Mouse (Mus musculus): ENCODE measurements at regions not wholly inside any gene's neighbourhood (a gene's known extent, or its start where the extent isn't known, plus 50 kb on each side); places are given as distances from the start of the nearest gene placed in this dataset.
A peak's percentile ranks its signal among the peaks of the same experiment; 100 is the strongest.

DNA sequence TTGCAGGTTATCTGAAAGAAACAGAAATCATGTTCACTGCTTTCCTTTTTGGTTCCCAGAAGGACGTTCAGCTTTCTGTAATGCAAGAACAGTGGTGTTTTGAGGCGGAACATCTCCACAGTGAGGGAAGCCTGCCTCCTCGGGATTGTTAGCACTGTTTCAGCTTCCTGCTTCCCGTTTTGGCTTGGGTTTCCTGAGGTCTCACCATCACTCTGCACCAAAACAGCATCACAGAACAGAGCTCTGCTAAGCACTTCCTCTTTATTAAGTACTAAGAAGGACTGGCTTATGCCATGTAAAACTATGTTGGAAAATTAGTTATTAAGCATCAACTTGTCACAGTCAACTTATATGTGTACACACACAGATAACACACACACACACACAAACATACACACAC, 857.9 kb downstream of the Slc4a3 start:
- Histone ChIP-seq H3K4me3 (no peak overlapping the region), H3K4me1 (no peaks in the 10 kb centered on the region), H3K27ac (no peak overlapping the region), H3K27me3 (ENCODE audit: poor library complexity, severe bottlenecking) (no peaks in the 10 kb centered on the region), H3K36me3 (replicated peaks) (no peaks in the 10 kb centered on the region), H3K9me3 (no peaks in the 10 kb centered on the region)
- 80% methylated on average over 4 of the region's 4 CpGs for WGBS
- no peak for DNase-seq (ENCODE audit: extremely low spot score, low spot score)

DNA sequence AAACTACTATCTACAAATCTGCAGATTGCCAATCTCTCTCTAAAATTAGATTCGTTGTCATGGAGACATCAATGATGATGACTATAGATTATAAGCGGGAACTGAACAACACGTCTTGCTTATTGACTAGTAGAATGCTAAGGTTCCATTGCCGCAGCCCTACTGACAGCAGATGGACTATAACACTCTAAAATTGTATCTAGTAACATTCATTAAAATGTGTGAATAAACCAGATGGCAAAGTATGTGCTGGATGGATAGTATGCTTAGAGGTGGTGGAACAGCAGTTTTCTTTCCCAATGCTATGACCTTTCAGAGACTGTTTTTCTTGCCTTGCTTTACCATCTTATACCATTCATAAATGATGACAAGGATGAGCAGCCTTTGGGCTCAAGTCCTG, 864.7 kb downstream of the Slc4a3 start:
- no peak overlapping the region for H3K27ac ChIP-seq
- H3K9me3 ChIP-seq = no peaks in the 10 kb centered on the region
- DNase-seq (ENCODE audit: extremely low spot score, low spot score) = no peak
- no peaks in the 10 kb centered on the region for H3K27me3 ChIP-seq (ENCODE audit: poor library complexity, severe bottlenecking)
- no peaks in the 10 kb centered on the region for H3K36me3 ChIP-seq (replicated peaks)
- WGBS = 93% methylated on average over 4 of the region's 4 CpGs
- H3K4me3 ChIP-seq = no peak overlapping the region
- no peaks in the 10 kb centered on the region for H3K4me1 ChIP-seq

GRCm38 (mm10) chr1:76420525-76420924, 874.5 kb downstream of the Slc4a3 start:
- H3K36me3 ChIP-seq (replicated peaks) = no peaks in the 10 kb centered on the region
- no peak overlapping the region for H3K27ac ChIP-seq
- H3K27me3 ChIP-seq (ENCODE audit: poor library complexity, severe bottlenecking) = no peaks in the 10 kb centered on the region
- 0 out of 2 replicates have a peak, but pooled peaks cover 3% of the 10 kb centered on the region for H3K4me1 ChIP-seq
- WGBS = 91% methylated on average over 9 of the region's 9 CpGs
- DNase-seq (ENCODE audit: extremely low spot score, low spot score) = no peak
- H3K9me3 ChIP-seq = no peaks in the 10 kb centered on the region
- H3K4me3 ChIP-seq = no peak overlapping the region

DNA sequence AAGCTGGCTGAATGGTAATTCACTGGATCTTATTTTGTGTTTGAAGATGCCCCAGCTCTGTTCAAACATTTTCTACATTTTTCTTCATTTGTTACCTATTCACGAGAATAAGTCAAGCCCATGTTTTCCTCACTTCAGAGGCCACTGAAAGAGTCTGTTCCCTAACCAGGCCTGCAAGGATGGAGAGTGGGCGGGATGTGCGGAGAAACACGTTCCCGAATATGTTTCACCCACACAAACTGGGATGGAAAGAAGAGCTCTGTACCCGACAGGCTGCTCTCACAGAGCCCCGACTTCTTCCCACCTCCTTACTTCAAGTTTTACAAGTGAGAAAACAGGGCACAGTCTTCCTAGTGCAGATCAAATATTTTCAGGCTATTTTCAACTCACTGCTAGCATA, 881.4 kb downstream of the Slc4a3 start:
- Histone ChIP-seq H3K9me3 (no peaks in the 10 kb centered on the region), H3K27me3 (ENCODE audit: poor library complexity, severe bottlenecking) (no peaks in the 10 kb centered on the region), H3K27ac (no peak overlapping the region), H3K4me1 (no peaks in the 10 kb centered on the region), H3K4me3 (no peak overlapping the region), H3K36me3 (replicated peaks) (no peaks in the 10 kb centered on the region)
- 87% methylated on average over 7 of the region's 7 CpGs for WGBS
- no peak for DNase-seq (ENCODE audit: extremely low spot score, low spot score)

- H3K27me3 ChIP-seq (ENCODE audit: poor library complexity, severe bottlenecking) = no peaks in the 10 kb centered on the region
- H3K4me3 ChIP-seq = no peak overlapping the region
- 0 out of 2 replicates have a peak overlapping the region, but pooled peaks have one; percentile 15 for H3K27ac ChIP-seq
- no peaks in the 10 kb centered on the region for H3K9me3 ChIP-seq
- no peaks in the 10 kb centered on the region for H3K36me3 ChIP-seq (replicated peaks)
- DNase-seq (ENCODE audit: extremely low spot score, low spot score) = no peak
- peaks cover 12% of the 10 kb centered on the region for H3K4me1 ChIP-seq
- WGBS = 79% methylated on average over 6 of the region's 6 CpGs
Observed at GRCm38 (mm10) chr1:76430041-76430610, 884.1 kb downstream of the Slc4a3 start.

GRCm38 (mm10) chr1:76433481-76433941, 887.4 kb downstream of the Slc4a3 start:
- DNase-seq (ENCODE audit: extremely low spot score, low spot score) = no peak
- WGBS = 45% methylated on average over 6 of the region's 6 CpGs
- peaks cover 12% of the 10 kb centered on the region for H3K4me1 ChIP-seq

DNA sequence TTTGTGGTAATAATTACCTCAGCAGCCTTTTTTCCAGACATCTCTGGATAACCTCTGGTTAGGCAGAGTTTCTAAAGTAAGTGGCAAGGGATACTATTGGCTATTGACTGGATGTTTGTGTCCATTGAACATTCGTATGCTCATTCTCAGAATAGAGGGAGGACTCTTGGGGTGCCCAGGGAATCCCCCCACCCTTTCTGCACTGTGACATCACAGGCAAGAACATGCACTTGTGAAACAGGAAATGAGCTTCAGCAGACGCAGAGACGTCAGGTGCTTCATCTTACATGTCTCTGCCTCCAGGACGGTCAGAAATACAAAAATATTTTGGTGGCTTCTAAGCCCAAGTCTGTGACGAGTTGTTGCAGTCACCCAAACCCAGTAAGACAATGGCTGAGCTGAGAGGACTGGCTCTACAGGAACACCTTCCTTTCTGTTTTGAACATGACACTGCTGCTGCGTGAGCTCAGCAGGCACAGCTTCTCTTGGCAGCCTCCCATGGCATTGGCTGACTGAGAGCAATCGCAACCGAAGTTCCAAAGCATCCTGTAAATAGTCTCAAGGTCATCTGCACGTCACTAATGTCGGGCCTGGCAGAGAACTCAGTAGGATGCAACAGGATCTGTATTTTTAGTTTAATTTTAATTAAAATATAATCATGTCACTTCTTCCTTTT, 904.6 kb downstream of the Slc4a3 start:
- Histone ChIP-seq H3K36me3 (replicated peaks) (no peaks in the 10 kb centered on the region), H3K27me3 (ENCODE audit: poor library complexity, severe bottlenecking) (no peaks in the 10 kb centered on the region), H3K4me1 (no peaks in the 10 kb centered on the region), H3K4me3 (no peak overlapping the region), H3K27ac (no peak overlapping the region), H3K9me3 (no peaks in the 10 kb centered on the region)
- 85% methylated on average over 10 of the region's 10 CpGs for WGBS
- no peak for DNase-seq (ENCODE audit: extremely low spot score, low spot score)

More at GRCm38 (mm10) chr1:76433481-76433941, 887.4 kb downstream of the Slc4a3 start:
- Histone ChIP-seq H3K36me3 (replicated peaks) (no peaks in the 10 kb centered on the region), H3K4me3 (no peak overlapping the region), H3K9me3 (no peaks in the 10 kb centered on the region), H3K27ac (no peak overlapping the region), H3K27me3 (ENCODE audit: poor library complexity, severe bottlenecking) (no peaks in the 10 kb centered on the region)

- Histone ChIP-seq H3K27ac (no peak overlapping the region), H3K36me3 (replicated peaks) (no peaks in the 10 kb centered on the region), H3K4me3 (no peak overlapping the region), H3K27me3 (ENCODE audit: poor library complexity, severe bottlenecking) (no peaks in the 10 kb centered on the region), H3K9me3 (no peaks in the 10 kb centered on the region), H3K4me1 (no peaks in the 10 kb centered on the region)
- WGBS = 91% methylated on average over 7 of the region's 7 CpGs
- DNase-seq (ENCODE audit: extremely low spot score, low spot score) = no peak
Observed at GRCm38 (mm10) chr1:76453160-76453710, 907.2 kb downstream of the Slc4a3 start.

DNA sequence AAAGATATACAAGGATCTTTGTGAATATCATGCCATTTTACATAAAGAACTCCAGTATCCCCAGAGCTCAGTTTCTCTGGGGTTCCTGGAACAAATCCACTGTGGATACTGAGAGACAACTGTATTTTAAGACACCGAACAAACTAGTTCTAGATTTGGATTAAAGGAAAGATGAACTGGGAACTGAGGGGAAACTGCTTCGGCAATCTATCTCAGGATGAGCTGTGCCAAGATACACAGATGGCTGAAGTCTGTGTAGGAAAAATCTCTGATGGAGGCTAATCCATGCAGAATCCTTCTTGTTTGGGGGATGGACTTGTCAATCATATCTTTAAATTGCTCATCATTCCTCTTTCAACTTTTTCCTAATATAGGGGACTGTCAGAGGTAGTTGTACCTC, 920.5 kb downstream of the Slc4a3 start:
- no peak for DNase-seq (ENCODE audit: extremely low spot score, low spot score)
- no peak overlapping the region for H3K4me3 ChIP-seq
- no peaks in the 10 kb centered on the region for H3K4me1 ChIP-seq
- WGBS = 93% methylated on average over 2 of the region's 2 CpGs
- no peaks in the 10 kb centered on the region for H3K9me3 ChIP-seq
- H3K27me3 ChIP-seq (ENCODE audit: poor library complexity, severe bottlenecking) = no peaks in the 10 kb centered on the region
- no peak overlapping the region for H3K27ac ChIP-seq
- H3K36me3 ChIP-seq (replicated peaks) = no peaks in the 10 kb centered on the region

GRCm38 (mm10) chr1:76484193-76484592, 938.1 kb downstream of the Slc4a3 start:
- 86% methylated on average over 4 of the region's 4 CpGs for WGBS

GRCm38 (mm10) chr1:76487481-76487880, 941.4 kb downstream of the Slc4a3 start:
- DNase-seq (ENCODE audit: extremely low spot score, low spot score) = no peak
- Histone ChIP-seq H3K9me3 (no peaks in the 10 kb centered on the region), H3K36me3 (replicated peaks) (no peaks in the 10 kb centered on the region), H3K27ac (no peak overlapping the region), H3K4me3 (no peak overlapping the region), H3K27me3 (ENCODE audit: poor library complexity, severe bottlenecking) (no peaks in the 10 kb centered on the region), H3K4me1 (peaks cover 36% of the 10 kb centered on the region)
- 91% methylated on average over 4 of the region's 4 CpGs for WGBS

More at GRCm38 (mm10) chr1:76484193-76484592, 938.1 kb downstream of the Slc4a3 start:
- Histone ChIP-seq H3K4me3 (no peak overlapping the region), H3K9me3 (no peaks in the 10 kb centered on the region), H3K27ac (no peak overlapping the region), H3K36me3 (replicated peaks) (no peaks in the 10 kb centered on the region), H3K27me3 (ENCODE audit: poor library complexity, severe bottlenecking) (no peaks in the 10 kb centered on the region), H3K4me1 (peaks cover 7% of the 10 kb centered on the region)
- no peak for DNase-seq (ENCODE audit: extremely low spot score, low spot score)

DNA sequence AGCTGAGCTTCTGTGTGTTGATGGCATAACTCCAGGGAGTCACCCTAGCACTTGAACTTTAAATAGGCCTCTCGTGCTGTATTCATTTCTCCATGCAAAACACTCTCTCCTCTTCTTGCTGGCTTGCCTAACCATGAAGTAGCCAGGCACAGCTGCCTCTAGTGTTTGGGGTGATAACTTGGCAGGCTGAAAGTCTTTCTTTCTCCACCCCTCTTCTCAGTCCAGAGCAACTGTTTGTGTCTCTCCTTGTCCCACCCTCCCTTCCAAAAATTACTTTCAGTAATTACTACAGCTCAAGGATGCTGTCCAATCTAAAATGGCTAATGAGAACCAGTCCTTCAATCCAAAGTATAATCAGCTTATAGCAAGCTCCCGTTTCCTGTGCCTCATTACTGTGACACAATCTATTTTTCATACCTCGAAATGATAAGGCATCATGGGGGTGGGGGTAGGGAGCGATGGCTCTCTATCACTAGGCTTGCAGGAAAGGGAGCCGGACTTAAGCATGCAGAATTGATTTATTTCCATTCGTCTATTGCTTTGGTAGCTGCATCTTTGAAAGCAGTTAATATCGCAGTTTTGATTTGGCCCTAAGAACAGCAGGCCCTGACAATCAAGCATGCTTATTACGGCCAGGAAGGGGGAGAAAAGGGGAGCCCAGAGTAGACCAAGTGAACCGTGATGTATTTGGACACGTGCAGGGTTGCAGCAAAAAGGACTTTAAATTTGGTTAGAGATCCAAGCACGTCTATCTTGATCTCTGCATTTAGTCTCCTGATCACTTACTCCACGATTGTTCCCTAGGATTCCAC, 943.8 kb downstream of the Slc4a3 start:
- 47% methylated on average over 12 of the region's 12 CpGs for WGBS
- DNase-seq (ENCODE audit: extremely low spot score, low spot score) = no peak

More for the DNA sequence above, 943.8 kb downstream of the Slc4a3 start:
- Histone ChIP-seq H3K4me3 (no peak overlapping the region), H3K4me1 (peaks cover 34% of the 10 kb centered on the region), H3K27ac (peak overlapping the region; percentile 70), H3K9me3 (no peaks in the 10 kb centered on the region), H3K36me3 (replicated peaks) (no peaks in the 10 kb centered on the region), H3K27me3 (ENCODE audit: poor library complexity, severe bottlenecking) (no peaks in the 10 kb centered on the region)

All from forebrain, embryonic 10.5 days (tissue).